Mouse (Mus musculus): Measurements from ENCODE around the gene Plekhg1. TPM values are rescaled to one million over a fixed set of nuclear protein-coding genes. Genes with fewer than 3 reads are reported as not detected.

Gene Plekhg1
- polyA plus RNA-seq, 2 experiments from 2014 or later, result 0.05 TPM; not detected in 1

GRCm38 (mm10) chr10:3831597-3832351 is 91.6 kb downstream of the Plekhg1 start:
- ATAC-seq, result no peak

- no peak for ATAC-seq
Observed at GRCm38 (mm10) chr10:3834060-3834459, 93.9 kb downstream of the Plekhg1 start.

GRCm38 (mm10) chr10:3834678-3835077 is 94.5 kb downstream of the Plekhg1 start:
- no peak for ATAC-seq

GRCm38 (mm10) chr10:3835616-3836015 is 95.5 kb downstream of the Plekhg1 start:
- ATAC-seq, result no peak

- ATAC-seq, result no peak
Observed at GRCm38 (mm10) chr10:3839748-3840432, 99.7 kb downstream of the Plekhg1 start.

GRCm38 (mm10) chr10:3844430-3844829 is 104.3 kb downstream of the Plekhg1 start:
- no peak for ATAC-seq

- no peak for ATAC-seq
Observed at GRCm38 (mm10) chr10:3847021-3847420, 106.9 kb downstream of the Plekhg1 start.

- ATAC-seq, result no peak
Observed at GRCm38 (mm10) chr10:3851461-3851860, 111.3 kb downstream of the Plekhg1 start.

- no peak for ATAC-seq
Observed at GRCm38 (mm10) chr10:3852733-3853132, 112.6 kb downstream of the Plekhg1 start.

GRCm38 (mm10) chr10:3857912-3858311 is 117.7 kb downstream of the Plekhg1 start:
- ATAC-seq, result no peak

- ATAC-seq, result no peak
Observed at GRCm38 (mm10) chr10:3858437-3858836, 118.3 kb downstream of the Plekhg1 start.

- no peak for ATAC-seq
Observed at GRCm38 (mm10) chr10:3858961-3859714, 119.0 kb downstream of the Plekhg1 start.

GRCm38 (mm10) chr10:3863411-3864195 is 123.4 kb downstream of the Plekhg1 start:
- ATAC-seq, result no peak

- no peak for ATAC-seq
Observed at GRCm38 (mm10) chr10:3864196-3864540, 124.0 kb downstream of the Plekhg1 start.

- ATAC-seq, result no peak
Observed at GRCm38 (mm10) chr10:3867298-3867697, 127.1 kb downstream of the Plekhg1 start.

- no peak for ATAC-seq
Observed at GRCm38 (mm10) chr10:3870828-3871227, 130.7 kb downstream of the Plekhg1 start.

- no peak for ATAC-seq
Observed at GRCm38 (mm10) chr10:3873467-3873866, 133.3 kb downstream of the Plekhg1 start.

GRCm38 (mm10) chr10:3877852-3878535 is 137.8 kb downstream of the Plekhg1 start:
- no peak for ATAC-seq

GRCm38 (mm10) chr10:3881179-3881578 is 141.0 kb downstream of the Plekhg1 start:
- ATAC-seq, result no peak

GRCm38 (mm10) chr10:3888510-3888909 is 148.3 kb downstream of the Plekhg1 start:
- no peak for ATAC-seq

- ATAC-seq, result no peak
Observed at GRCm38 (mm10) chr10:3891381-3892263, 151.5 kb downstream of the Plekhg1 start.

Data from CD4-positive, CD25-positive, alpha-beta regulatory T cell, adult 4 months (primary cell).